18 mouse cellular contexts compared by ENCODE assay signal in genomic region chr9:48771504-48771903, GRCm38 (mm10).
"Had no signal": no experiment of that assay in that cellular context is flagged by ENCODE, and none has a peak within 500 bp of the region (broad histone marks: within the 10 kb centered on the region; RNA-seq: fewer than 3 reads in every experiment).

No protein-coding gene starts in this region.

- H3K4me3 ChIP-seq: liver, embryonic 13.5 days; megakaryocyte, embryonic 14.5 days; midbrain, embryonic 10.5 days; midbrain, embryonic 13.5 days; myocyte; neural tube, embryonic 13.5 days had no signal

- H3K36me3 ChIP-seq: liver, embryonic 13.5 days; midbrain, embryonic 13.5 days; neural tube, embryonic 13.5 days had no signal

- H3K9me3 ChIP-seq: liver, embryonic 13.5 days; megakaryocyte, embryonic 14.5 days; midbrain, embryonic 10.5 days; midbrain, embryonic 13.5 days; neural tube, embryonic 13.5 days had no signal

- H3K4me1 ChIP-seq: liver, embryonic 13.5 days; neural tube, embryonic 13.5 days had no signal

- DNase-seq: kidney, adult 18-20 months; kidney, adult 9 months; kidney, postnatal 14 days; kidney, postnatal 4 days; layer of hippocampus, adult 9-11 months; liver, embryonic 13.5 days; lung, adult 2 months; lung, postnatal 36 days; retina, postnatal 1 day; right cerebral cortex, postnatal 25 days; thymus, adult 2 months; thymus, postnatal 14 days; thymus, postnatal 4 days had no signal

- H3K27me3 ChIP-seq: megakaryocyte, embryonic 14.5 days; midbrain, embryonic 13.5 days; neural tube, embryonic 13.5 days had no signal

- H3K27ac ChIP-seq: liver, embryonic 13.5 days; midbrain, embryonic 10.5 days; midbrain, embryonic 13.5 days; neural tube, embryonic 13.5 days had no signal
